Mouse (Mus musculus) heart, postnatal 0 days (tissue): ENCODE measurements around the gene Ino80. TPM values are rescaled to one million over a fixed set of nuclear protein-coding genes. Genes with fewer than 3 reads are reported as not detected.

ENCODE experiments used
- ATAC-seq: fragments of 200-750 bp; cut with Nextera tagmentation; 2 replicates; pipeline ENCODE4 v1.8.0; 2017; ENCODE audit warnings: low read depth, moderate number of reproducible peaks, moderate library complexity; ENCODE audit not compliant: insufficient read depth
- DNase-seq: peaks from one replicate; pipeline ENCODE4 v3.0.0-alpha.2; 2016; ENCODE audit warnings: low spot score
- H3K27ac ChIP-seq: fragments of 300-500 bp; sonication (generic); 2 replicates; pipeline ENCODE4 v1.5.1; 2014; ENCODE audit warnings: low read depth, mild to moderate bottlenecking
- H3K27me3 ChIP-seq: fragments of 300-500 bp; sonication (generic); 2 replicates; pipeline ENCODE4 v1.6.1; 2014; ENCODE audit warnings: low read length, mixed read lengths; ENCODE audit not compliant: control insufficient read depth, insufficient read depth
- H3K36me3 ChIP-seq: fragments of 300-500 bp; sonication (generic); replicated peaks from 2 replicates; pipeline ENCODE4 v1.6.1; 2014; ENCODE audit warnings: low read length, mixed read lengths; ENCODE audit not compliant: control insufficient read depth, insufficient read depth
- H3K4me1 ChIP-seq: fragments of 300-500 bp; sonication (generic); 2 replicates; pipeline ENCODE4 v1.6.1; 2014; ENCODE audit warnings: antibody characterized with exemption; ENCODE audit not compliant: control insufficient read depth, insufficient read depth
- H3K4me2 ChIP-seq: fragments of 300-500 bp; sonication (generic); 2 replicates; pipeline ENCODE4 v1.6.1; 2014; ENCODE audit warnings: low read depth, mild to moderate bottlenecking, low read length, moderate library complexity
- H3K4me3 ChIP-seq: fragments of 300-500 bp; sonication (generic); 2 replicates; pipeline ENCODE4 v1.5.1; 2014; ENCODE audit warnings: low read depth, low read length
- H3K9ac ChIP-seq: fragments of 300-500 bp; sonication (generic); replicated peaks from 2 replicates; pipeline ENCODE4 v1.6.1; 2014; ENCODE audit warnings: low read depth, low read length, mixed read lengths
- H3K9me3 ChIP-seq: fragments of 300-500 bp; sonication (generic); replicated peaks from 2 replicates; pipeline ENCODE4 v1.6.1; 2016; ENCODE audit warnings: low read length; ENCODE audit not compliant: control insufficient read depth
- CTCF ChIP-seq: IDR thresholded peaks from 2 replicates; pipeline ENCODE4 v1.5.1; 2016; ENCODE audit warnings: antibody characterized with exemption, control low read depth, low read depth
- EP300 ChIP-seq: IDR thresholded peaks from 2 replicates; pipeline ENCODE4 v1.6.1; 2016; ENCODE audit warnings: antibody characterized with exemption, low read depth
- whole genome bisulfite sequencing: fragments of 180-500 bp; shearing (Covaris S2); extraction: QIAGEN DNeasy Blood & Tissue Kit; methylation state at CpG from one replicate; pipeline ENCODE4 v1.1.7; 2014; 5-methylcytosine and 5-hydroxymethylcytosine counted together
- polyA plus RNA-seq: library from polyadenylated mRNA; unstranded; fragments of >200 nt; fragmentation: Nextera tagmentation; extraction: Ambion mirVana; gene quantifications from 2 replicates; pipeline ENCODE4 v1.2.1, GENCODE M21; 2015
- total RNA-seq: library from RNA; depleted of rRNA; stranded (reverse); fragments of >200 nt; gene quantifications from 2 replicates; pipeline ENCODE4 v1.2.3, GENCODE M21; 2014; ENCODE audit warnings: low replicate concordance

Gene Ino80
- total and polyA plus RNA-seq, 2 experiments from 2014 or later, result 1.7 to 7.2 TPM

GRCm38 (mm10) chr2:119327102-119327480 lies 150.4 kb downstream of the Ino80 start:
- Histone ChIP-seq H3K9ac (peak overlapping the region; percentile 70; the same call in 1 of the 2 replicates), H3K27ac (peak overlapping the region; percentile 72), H3K36me3 (peaks cover 5% of the 10 kb centered on the region; the same call in 1 of the 2 replicates), H3K4me1 (peaks cover 21% of the 10 kb centered on the region; the same call in 1 of the 2 replicates), H3K4me3 (peak overlapping the region; percentile 73), H3K9me3 (no peaks in the 10 kb centered on the region), H3K4me2 (peak overlapping the region; percentile 76), H3K27me3 (peaks cover 85% of the 10 kb centered on the region)
- TF ChIP-seq CTCF (peak; percentile 32), EP300 (peak; percentile 70)
- DNase-seq, result no peak
- peak; percentile 50 for ATAC-seq
- under 1% methylated on average over 30 of the region's 30 CpGs for WGBS

GRCm38 (mm10) chr2:119326161-119327101 lies 151.1 kb downstream of the Ino80 start:
- Histone ChIP-seq H3K4me1 (peaks cover 28% of the 10 kb centered on the region; the same call in 1 of the 2 replicates), H3K27me3 (peaks cover 91% of the 10 kb centered on the region)
- no peak for DNase-seq

GRCm38 (mm10) chr2:119325568-119326143 lies 151.8 kb downstream of the Ino80 start, which contains the start of gene Dll4:
TSS of gene Dll4 (plus strand) at chr2:119325784.
- WGBS, result under 1% methylated on average over 33 of the region's 33 CpGs
- H3K36me3 ChIP-seq, result no peaks in the 10 kb centered on the region
- H3K9ac ChIP-seq, result peak within 1 kb of the TSS; percentile 70
- peak within 1 kb of the TSS; percentile 72 for H3K27ac ChIP-seq
- H3K4me3 ChIP-seq, result peak within 1 kb of the TSS; percentile 73
- peak; percentile 77 for DNase-seq
- peak within 1 kb of the TSS; percentile 76 for H3K4me2 ChIP-seq
- peak; percentile 74 for ATAC-seq
- TF ChIP-seq EP300 (no peak), CTCF (no peak)
- H3K4me1 ChIP-seq, result peaks cover 32% of the 10 kb centered on the region; the same call in 1 of the 2 replicates
- H3K9me3 ChIP-seq, result no peaks in the 10 kb centered on the region
- peaks cover 89% of the 10 kb centered on the region for H3K27me3 ChIP-seq

More at GRCm38 (mm10) chr2:119326161-119327101, 151.1 kb downstream of the Ino80 start:
- H3K4me3 ChIP-seq, result peak overlapping the region; percentile 73
- H3K9ac ChIP-seq, result peak overlapping the region; percentile 70
- TF ChIP-seq EP300, result no peak
- TF ChIP-seq CTCF, result no peak
- ATAC-seq, result 0 out of 2 replicates have a peak, but pooled peaks have one; percentile 2
- H3K27ac ChIP-seq, result peak overlapping the region; percentile 72
- 1% methylated on average over 60 of the region's 61 CpGs for WGBS
- peaks cover 5% of the 10 kb centered on the region; the same call in 1 of the 2 replicates for H3K36me3 ChIP-seq
- H3K4me2 ChIP-seq, result peak overlapping the region; percentile 76
- no peaks in the 10 kb centered on the region for H3K9me3 ChIP-seq

DNA sequence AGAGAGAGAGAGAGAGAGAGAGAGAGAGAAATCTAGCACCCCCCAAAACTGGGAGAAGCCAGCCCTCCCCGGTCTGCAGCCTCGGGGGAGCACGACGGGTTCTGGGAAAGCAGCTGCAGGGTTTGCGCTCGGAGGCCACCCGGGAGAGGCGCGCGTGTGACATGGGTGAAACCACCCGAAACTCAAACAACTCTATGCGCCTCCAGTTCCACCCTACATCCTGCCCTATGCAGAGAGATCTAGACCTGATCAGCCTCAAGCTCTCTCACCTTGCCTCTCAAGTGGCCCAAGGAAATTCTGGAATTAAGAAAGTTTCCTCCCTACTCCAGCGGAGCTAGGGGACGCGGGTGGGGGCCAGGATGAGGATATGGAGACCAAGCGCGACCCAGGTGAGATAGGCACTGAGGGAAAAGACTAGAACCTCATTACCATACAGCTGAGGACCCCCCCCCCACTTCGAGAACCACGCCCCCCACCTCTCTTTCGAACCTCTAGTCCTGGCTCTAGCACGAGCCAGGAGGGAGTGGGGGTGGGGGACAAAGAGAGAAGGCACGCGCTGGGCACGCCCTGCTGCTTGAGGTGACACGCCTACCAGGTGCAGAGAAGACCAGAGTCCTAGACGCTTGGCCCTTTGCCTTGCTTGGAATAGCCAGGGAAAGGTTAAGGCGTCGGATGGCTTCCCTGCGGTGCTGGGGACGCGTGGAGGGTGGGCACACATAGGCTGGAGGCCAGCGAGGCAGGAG lies 152.7 kb downstream of the Ino80 start:
- Histone ChIP-seq H3K4me2 (peak overlapping the region; percentile 76), H3K4me3 (peak overlapping the region; percentile 73), H3K27me3 (peaks cover 83% of the 10 kb centered on the region), H3K9me3 (no peaks in the 10 kb centered on the region), H3K27ac (peak overlapping the region; percentile 44), H3K9ac (peak overlapping the region; percentile 70; the same call in 1 of the 2 replicates), H3K36me3 (no peaks in the 10 kb centered on the region), H3K4me1 (peaks cover 32% of the 10 kb centered on the region; the same call in 1 of the 2 replicates)
- no peak for DNase-seq
- WGBS, result 1% methylated on average over 32 of the region's 32 CpGs
- TF ChIP-seq EP300 (no peak), CTCF (no peak)
- ATAC-seq, result no peak
